Mouse (Mus musculus): ENCODE measurements around the gene Zfp944.

- TF ChIP-seq POLR2A (IDR thresholded peaks at IDR 0.05; ENCODE audit: low read depth, low read length) (peak; percentile 54), CTCF (conservative IDR thresholded peaks at IDR 0.05; ENCODE audit: insufficient read depth, insufficient read length, low read depth, low read length) (0 out of 2 replicates have a peak, but pooled peaks have one; percentile 3)
These were observed 46.4 kb downstream of the Zfp944 start, which contains the start of gene CT030661.1 for GRCm38 (mm10) chr17:22314730-22315226.

Data from kidney, adult 2 months (tissue).